Mouse (Mus musculus) right cerebral cortex, postnatal 10 days (tissue): ENCODE results near the gene Cyb561a3.
"Not testable (repeated sequence)": the region's sequence is repeated elsewhere in the genome, so short reads cannot be mapped to it uniquely, and the experiment has no call there.

Source experiments
- DNase-seq, 2 experiments: peaks; one replicate each; pipeline ENCODE4 v3.0.0; 2021; ENCODE audit warnings: low spot score in 2 of 2

Cyb561a3 gene

GRCm38 (mm10) chr19:10576690-10577561, at the start of gene Cyb561a3, which contains the start of gene Tmem138:
Gene Cyb561a3, plus strand, starts transcription at chr19:10577172.
Gene Tmem138, minus strand, starts transcription at chr19:10577362.
- DNase-seq: peak; percentile 94 to 97

- no peak for DNase-seq
Measured at GRCm38 (mm10) chr19:10530082-10530481, 46.9 kb upstream of the Cyb561a3 start.

GRCm38 (mm10) chr19:10539454-10539853, 37.5 kb upstream of the Cyb561a3 start:
- no peak for DNase-seq

GRCm38 (mm10) chr19:10555624-10556510, 21.1 kb upstream of the Cyb561a3 start, which contains the start of gene Tmem216:
Gene Tmem216, minus strand, starts transcription at chr19:10556238.
- DNase-seq: peak; percentile 90 to 93

- no peak for DNase-seq
Measured at GRCm38 (mm10) chr19:10557001-10557400, 20.0 kb upstream of the Cyb561a3 start.

GRCm38 (mm10) chr19:10557430-10557829, 19.5 kb upstream of the Cyb561a3 start:
- DNase-seq: no peak

GRCm38 (mm10) chr19:10557837-10558375, 19.1 kb upstream of the Cyb561a3 start:
- DNase-seq: not testable (repeated sequence)

- DNase-seq: no peak
Measured at GRCm38 (mm10) chr19:10560108-10560507, 16.9 kb upstream of the Cyb561a3 start.

- DNase-seq: no peak
Measured at GRCm38 (mm10) chr19:10561558-10562314, 15.2 kb upstream of the Cyb561a3 start.

GRCm38 (mm10) chr19:10562351-10562750, 14.6 kb upstream of the Cyb561a3 start:
- DNase-seq: no peak

- no peak for DNase-seq
Measured at GRCm38 (mm10) chr19:10564278-10564677, 12.7 kb upstream of the Cyb561a3 start.

GRCm38 (mm10) chr19:10565217-10565616, 11.8 kb upstream of the Cyb561a3 start:
- DNase-seq: no peak

- no peak for DNase-seq
Measured at GRCm38 (mm10) chr19:10569627-10570026, 7.3 kb upstream of the Cyb561a3 start.

- no peak for DNase-seq
Measured at GRCm38 (mm10) chr19:10580102-10580501, 3.1 kb downstream of the Cyb561a3 start.

GRCm38 (mm10) chr19:10580761-10581160, 3.8 kb downstream of the Cyb561a3 start:
- no peak for DNase-seq

GRCm38 (mm10) chr19:10581984-10582383, 5.0 kb downstream of the Cyb561a3 start:
- no peak for DNase-seq

GRCm38 (mm10) chr19:10583550-10584146, 6.7 kb downstream of the Cyb561a3 start:
- peak in 1 of 2 experiments; percentile 36 for DNase-seq

GRCm38 (mm10) chr19:10585112-10585511, 8.1 kb downstream of the Cyb561a3 start:
- no peak for DNase-seq

GRCm38 (mm10) chr19:10587231-10587630, 10.3 kb downstream of the Cyb561a3 start:
- DNase-seq: no peak

- DNase-seq: no peak
Measured at GRCm38 (mm10) chr19:10589127-10589857, 12.3 kb downstream of the Cyb561a3 start.
